Mouse (Mus musculus): Measurements from ENCODE around the gene Ccdc148. TPM values are rescaled to one million over a fixed set of nuclear protein-coding genes. Genes with fewer than 3 reads are reported as not detected.

The Ccdc148 gene
- 5.6 and 6.3 TPM in 2 replicates for polyA plus RNA-seq (2015; fragmentation: Nextera tagmentation; extraction: Ambion mirVana)

- ATAC-seq (ENCODE audit: low FRiP score) = peak; percentile 98
- Histone ChIP-seq H3K9ac (replicated peaks) (peak within 1 kb of the TSS; percentile 84), H3K4me1 (peaks cover 20% of the 10 kb centered on the region), H3K4me3 (replicated peaks) (peak within 1 kb of the TSS; percentile 98), H3K36me3 (no peaks in the 10 kb centered on the region), H3K27me3 (replicated peaks) (no peaks in the 10 kb centered on the region), H3K27ac (replicated peaks) (peak within 1 kb of the TSS; percentile 92), H3K4me2 (peak within 1 kb of the TSS; percentile 87), H3K9me3 (replicated peaks) (no peaks in the 10 kb centered on the region)
- under 1% methylated on average over 32 of the region's 37 CpGs for WGBS
These were observed at the start of gene Ccdc148, which contains the start of gene Pkp4 for GRCm38 (mm10) chr2:59160605-59160963. TSS of gene Ccdc148 (minus strand) at chr2:59160683. TSS of gene Pkp4 (plus strand) at chr2:59160850.

- H3K27me3 ChIP-seq (replicated peaks) = no peaks in the 10 kb centered on the region
- ATAC-seq (ENCODE audit: low FRiP score) = no peak
- no peaks in the 10 kb centered on the region for H3K36me3 ChIP-seq
- H3K4me1 ChIP-seq = peaks cover 13% of the 10 kb centered on the region
- H3K4me3 ChIP-seq (replicated peaks) = no peak overlapping the region
- no peaks in the 10 kb centered on the region for H3K9me3 ChIP-seq (replicated peaks)
- no peak overlapping the region for H3K9ac ChIP-seq (replicated peaks)
- H3K27ac ChIP-seq (replicated peaks) = no peak overlapping the region
- 82% methylated on average over 9 of the region's 9 CpGs for WGBS
- no peak overlapping the region for H3K4me2 ChIP-seq
These were observed 47.8 kb upstream of the Ccdc148 start for GRCm38 (mm10) chr2:59208276-59208675.

- ATAC-seq (ENCODE audit: low FRiP score) = no peak
- Histone ChIP-seq H3K27me3 (replicated peaks) (no peaks in the 10 kb centered on the region), H3K36me3 (no peaks in the 10 kb centered on the region), H3K27ac (replicated peaks) (no peak overlapping the region), H3K4me1 (peaks cover 18% of the 10 kb centered on the region), H3K4me3 (replicated peaks) (no peak overlapping the region), H3K4me2 (no peak overlapping the region), H3K9ac (replicated peaks) (no peak overlapping the region), H3K9me3 (replicated peaks) (no peaks in the 10 kb centered on the region)
- WGBS = 57% methylated on average over 5 of the region's 5 CpGs
These were observed 47.2 kb upstream of the Ccdc148 start for GRCm38 (mm10) chr2:59207725-59208124.

- H3K27me3 ChIP-seq (replicated peaks) = no peaks in the 10 kb centered on the region
- no peaks in the 10 kb centered on the region for H3K9me3 ChIP-seq (replicated peaks)
- no peak overlapping the region for H3K4me2 ChIP-seq
- WGBS = 74% methylated on average over 4 of the region's 4 CpGs
- no peak overlapping the region for H3K4me3 ChIP-seq (replicated peaks)
- no peak for ATAC-seq (ENCODE audit: low FRiP score)
- no peaks in the 10 kb centered on the region for H3K36me3 ChIP-seq
- peaks cover 19% of the 10 kb centered on the region for H3K4me1 ChIP-seq
- no peak overlapping the region for H3K9ac ChIP-seq (replicated peaks)
- no peak overlapping the region for H3K27ac ChIP-seq (replicated peaks)
These were observed 46.8 kb upstream of the Ccdc148 start for GRCm38 (mm10) chr2:59207240-59207639.

DNA sequence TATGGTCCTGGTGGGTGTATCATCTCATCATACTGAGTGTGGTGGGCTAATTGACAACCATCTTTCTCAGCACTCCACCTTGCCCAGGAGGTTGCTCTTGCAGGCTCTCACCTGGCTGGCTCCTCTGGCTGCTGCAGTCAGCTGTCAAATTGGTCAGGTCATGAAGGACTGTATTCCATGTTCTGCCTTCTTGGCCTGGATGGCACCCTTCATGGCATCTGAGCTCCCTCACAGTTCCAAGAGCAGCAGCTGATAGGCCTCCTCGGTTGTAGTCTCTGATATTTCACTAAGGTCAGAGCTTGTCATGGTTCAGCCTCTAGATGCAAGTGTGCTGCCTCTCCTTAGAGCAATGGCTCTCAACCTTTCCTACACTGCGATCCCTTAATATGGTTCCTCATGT lies 45.7 kb upstream of the Ccdc148 start:
- Histone ChIP-seq H3K27me3 (replicated peaks) (no peaks in the 10 kb centered on the region), H3K9me3 (replicated peaks) (no peaks in the 10 kb centered on the region), H3K4me2 (no peak overlapping the region), H3K4me1 (peaks cover 19% of the 10 kb centered on the region), H3K4me3 (replicated peaks) (no peak overlapping the region), H3K9ac (replicated peaks) (no peak overlapping the region), H3K36me3 (no peaks in the 10 kb centered on the region), H3K27ac (replicated peaks) (no peak overlapping the region)
- ATAC-seq (ENCODE audit: low FRiP score) = no peak
- 88% methylated on average over 2 of the region's 2 CpGs for WGBS

DNA sequence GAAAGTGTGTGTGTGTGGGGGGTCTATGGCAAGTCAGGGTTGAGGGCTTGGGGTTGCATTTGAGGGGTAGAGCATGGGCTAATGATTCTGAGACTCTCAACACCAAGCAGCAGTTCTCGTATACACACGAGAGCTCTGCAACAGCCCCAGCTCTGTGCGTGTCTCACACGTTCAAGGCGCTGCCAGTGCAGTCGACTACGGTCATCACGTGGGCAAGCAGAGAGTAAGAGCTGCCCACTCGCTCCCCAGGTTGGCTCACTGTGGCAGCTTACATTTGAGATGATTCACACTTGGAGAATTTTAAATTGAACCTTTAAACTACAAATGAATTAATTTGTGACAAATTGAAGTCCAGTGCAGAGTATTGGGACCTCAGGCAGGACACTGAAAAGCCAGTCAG lies 44.6 kb upstream of the Ccdc148 start:
- Histone ChIP-seq H3K36me3 (no peaks in the 10 kb centered on the region), H3K27me3 (replicated peaks) (no peaks in the 10 kb centered on the region), H3K9ac (replicated peaks) (no peak overlapping the region), H3K4me2 (no peak overlapping the region), H3K4me1 (peaks cover 19% of the 10 kb centered on the region), H3K9me3 (replicated peaks) (no peaks in the 10 kb centered on the region), H3K27ac (replicated peaks) (no peak overlapping the region), H3K4me3 (replicated peaks) (no peak overlapping the region)
- ATAC-seq (ENCODE audit: low FRiP score) = no peak
- 90% methylated on average over 9 of the region's 9 CpGs for WGBS

GRCm38 (mm10) chr2:59203627-59204425 lies 43.3 kb upstream of the Ccdc148 start:
- ATAC-seq (ENCODE audit: low FRiP score) = peak; percentile 66; the same call in 1 of the 2 replicates
- Histone ChIP-seq H3K4me1 (peaks cover 21% of the 10 kb centered on the region), H3K9me3 (replicated peaks) (no peaks in the 10 kb centered on the region), H3K36me3 (no peaks in the 10 kb centered on the region), H3K4me3 (replicated peaks) (no peak overlapping the region), H3K9ac (replicated peaks) (no peak overlapping the region), H3K4me2 (no peak overlapping the region), H3K27me3 (replicated peaks) (no peaks in the 10 kb centered on the region), H3K27ac (replicated peaks) (no peak overlapping the region)
- WGBS = 50% methylated on average over 3 of the region's 3 CpGs

- H3K9me3 ChIP-seq (replicated peaks) = no peaks in the 10 kb centered on the region
- no peak overlapping the region for H3K27ac ChIP-seq (replicated peaks)
- no peaks in the 10 kb centered on the region for H3K36me3 ChIP-seq
- ATAC-seq (ENCODE audit: low FRiP score) = no peak
- peaks cover 25% of the 10 kb centered on the region for H3K4me1 ChIP-seq
- no peaks in the 10 kb centered on the region for H3K27me3 ChIP-seq (replicated peaks)
- WGBS = 70% methylated on average over 5 of the region's 5 CpGs
- no peak overlapping the region for H3K4me3 ChIP-seq (replicated peaks)
- no peak overlapping the region for H3K9ac ChIP-seq (replicated peaks)
- no peak overlapping the region for H3K4me2 ChIP-seq
These were observed 42.4 kb upstream of the Ccdc148 start for GRCm38 (mm10) chr2:59202930-59203329.

DNA sequence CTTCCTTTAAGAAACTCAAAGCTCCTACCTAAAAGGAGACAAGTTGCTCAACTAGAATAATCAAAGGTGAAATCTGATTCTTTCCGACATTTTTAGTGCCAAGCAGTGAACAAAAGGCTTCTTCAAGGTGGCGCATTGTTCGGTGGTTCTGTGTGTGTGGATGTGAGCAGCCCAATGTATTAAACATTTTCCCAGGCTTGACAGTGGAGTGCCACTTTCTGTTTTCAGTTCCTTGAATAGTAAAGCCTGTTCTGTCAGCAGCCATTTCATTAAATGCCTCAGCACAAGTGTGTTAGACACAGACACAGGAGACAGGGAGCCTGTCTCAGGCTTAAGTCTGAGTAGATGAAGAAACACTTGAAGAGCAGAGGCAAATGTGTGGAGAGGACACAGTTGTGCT lies 40.0 kb upstream of the Ccdc148 start:
- Histone ChIP-seq H3K27ac (replicated peaks) (no peak overlapping the region), H3K27me3 (replicated peaks) (no peaks in the 10 kb centered on the region), H3K9me3 (replicated peaks) (no peaks in the 10 kb centered on the region), H3K9ac (replicated peaks) (no peak overlapping the region), H3K4me2 (no peak overlapping the region), H3K4me1 (peaks cover 18% of the 10 kb centered on the region), H3K4me3 (replicated peaks) (no peak overlapping the region), H3K36me3 (no peaks in the 10 kb centered on the region)
- WGBS = 83% methylated on average over 3 of the region's 3 CpGs
- no peak for ATAC-seq (ENCODE audit: low FRiP score)

- Histone ChIP-seq H3K4me2 (no peak overlapping the region), H3K4me3 (replicated peaks) (no peak overlapping the region), H3K27me3 (replicated peaks) (no peaks in the 10 kb centered on the region), H3K36me3 (no peaks in the 10 kb centered on the region), H3K27ac (replicated peaks) (no peak overlapping the region), H3K4me1 (peaks cover 18% of the 10 kb centered on the region), H3K9ac (replicated peaks) (no peak overlapping the region), H3K9me3 (replicated peaks) (no peaks in the 10 kb centered on the region)
- no peak for ATAC-seq (ENCODE audit: low FRiP score)
- WGBS = 96% methylated on average over 5 of the region's 5 CpGs
These were observed 39.0 kb upstream of the Ccdc148 start for GRCm38 (mm10) chr2:59199476-59199976.

DNA sequence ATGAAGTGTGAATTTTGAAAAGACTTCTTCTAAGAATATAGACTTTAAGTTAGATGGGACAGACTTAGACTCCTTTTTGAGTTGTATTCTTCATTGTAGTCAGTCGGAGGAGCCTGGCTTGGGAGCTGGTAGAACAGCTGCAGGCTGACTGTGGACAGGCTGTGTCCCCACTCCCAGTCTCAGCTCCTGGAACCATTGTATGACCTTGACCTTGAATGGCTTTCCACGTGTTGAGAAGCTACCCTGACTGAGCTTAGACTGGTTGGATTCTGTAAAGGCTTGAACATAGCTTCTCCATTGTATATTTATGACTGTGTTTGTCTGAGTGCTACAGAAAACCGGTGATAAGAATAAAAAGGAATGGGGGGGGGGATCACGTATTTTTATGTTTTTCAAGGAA lies 36.7 kb upstream of the Ccdc148 start:
- no peaks in the 10 kb centered on the region for H3K27me3 ChIP-seq (replicated peaks)
- 84% methylated on average over 4 of the region's 4 CpGs for WGBS
- H3K9ac ChIP-seq (replicated peaks) = no peak overlapping the region
- no peaks in the 10 kb centered on the region for H3K36me3 ChIP-seq
- H3K4me1 ChIP-seq = peaks cover 7% of the 10 kb centered on the region; the same call in 1 of the 2 replicates
- H3K4me3 ChIP-seq (replicated peaks) = no peak overlapping the region
- H3K4me2 ChIP-seq = no peak overlapping the region
- H3K9me3 ChIP-seq (replicated peaks) = no peaks in the 10 kb centered on the region
- ATAC-seq (ENCODE audit: low FRiP score) = no peak
- no peak overlapping the region for H3K27ac ChIP-seq (replicated peaks)

DNA sequence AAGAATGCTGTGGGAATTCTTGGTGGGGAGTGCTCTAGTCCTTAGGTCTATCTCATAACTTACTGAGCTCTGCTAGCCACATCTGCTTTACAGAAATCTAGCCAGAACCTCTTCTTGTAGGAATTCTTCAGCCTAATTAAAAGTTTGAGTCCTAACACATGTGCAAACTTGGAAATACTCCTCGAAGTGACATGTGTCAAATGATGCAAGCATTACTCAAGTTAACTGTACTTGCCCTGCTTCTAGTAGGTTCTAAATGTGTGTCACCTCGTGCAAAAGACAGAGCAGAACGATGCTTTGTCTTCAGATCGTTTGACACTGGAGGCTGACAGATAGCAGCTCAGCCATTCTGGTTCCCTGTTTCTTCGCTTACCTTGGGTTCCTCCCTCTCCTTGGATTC lies 32.6 kb upstream of the Ccdc148 start:
- Histone ChIP-seq H3K27me3 (replicated peaks) (no peaks in the 10 kb centered on the region), H3K27ac (replicated peaks) (no peak overlapping the region), H3K9me3 (replicated peaks) (no peaks in the 10 kb centered on the region), H3K4me1 (peaks cover 28% of the 10 kb centered on the region), H3K36me3 (no peaks in the 10 kb centered on the region), H3K4me2 (no peak overlapping the region), H3K4me3 (replicated peaks) (no peak overlapping the region), H3K9ac (replicated peaks) (no peak overlapping the region)
- ATAC-seq (ENCODE audit: low FRiP score) = no peak
- WGBS = 80% methylated on average over 5 of the region's 5 CpGs
